Mouse (Mus musculus) bone marrow macrophage, adult 2 months (primary cell): ENCODE measurements at regions not wholly inside any gene's neighbourhood (a gene's known extent, or its start where the extent isn't known, plus 50 kb on each side); places are given as distances from the start of the nearest gene placed in this dataset.

Experiments used
- CTCF ChIP-seq: IDR thresholded peaks from 2 replicates; pipeline ENCODE4 v1.5.1; 2012; ENCODE audit warnings: low read depth, mild to moderate bottlenecking, low read length, moderate library complexity
- POLR2A ChIP-seq: IDR thresholded peaks from 2 replicates; pipeline ENCODE4 v1.6.1; 2012; ENCODE audit warnings: mild to moderate bottlenecking, low read depth, low read length, borderline replicate concordance

DNA sequence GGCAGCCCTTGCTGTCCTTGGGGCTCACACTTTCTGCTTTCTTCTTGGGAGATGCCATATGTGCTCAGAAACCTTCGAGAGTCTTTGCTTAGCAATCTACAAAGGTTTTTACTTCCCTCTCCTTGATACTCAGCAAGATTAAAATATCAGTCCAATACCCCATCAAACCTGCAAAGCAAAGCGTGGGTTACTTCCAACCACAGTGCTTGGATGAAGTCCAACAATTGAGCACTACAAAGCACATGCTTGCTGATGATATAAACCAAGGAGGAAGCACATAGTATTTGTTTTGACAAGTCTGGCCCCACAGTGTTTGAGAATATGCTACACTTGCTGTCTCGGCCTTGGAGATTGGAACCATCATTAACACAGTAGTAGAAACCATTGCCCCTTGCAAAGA is 738.1 kb upstream of the Arrdc4 start:
- no peak for TF ChIP-seq CTCF
- TF ChIP-seq POLR2A, result no peak
